Mouse (Mus musculus) midbrain, embryonic 13.5 days (tissue): ENCODE results near the gene Dennd2a. TPM values are rescaled to one million over a fixed set of nuclear protein-coding genes. Genes with fewer than 3 reads are reported as not detected.
"Not testable (repeated sequence)": the region's sequence is repeated elsewhere in the genome, so short reads cannot be mapped to it uniquely, and the experiment has no call there.

ENCODE experiments used
- ATAC-seq: fragments of 200-750 bp; cut with Nextera tagmentation; 2 replicates; pipeline ENCODE4 v1.8.0; 2017; ENCODE audit warnings: mild to moderate bottlenecking, moderate TSS enrichment, moderate library complexity
- H3K27ac ChIP-seq: fragments of 300-500 bp; sonication (generic); 2 replicates; pipeline ENCODE4 v1.5.1; 2015; ENCODE audit warnings: inconsistent platforms, mild to moderate bottlenecking, moderate library complexity
- H3K27me3 ChIP-seq: fragments of 300-500 bp; sonication (generic); 2 replicates; pipeline ENCODE4 v1.6.1; 2015; ENCODE audit warnings: mild to moderate bottlenecking, inconsistent platforms
- H3K36me3 ChIP-seq: fragments of 300-500 bp; sonication (generic); 2 replicates; pipeline ENCODE4 v1.6.1; 2015; ENCODE audit warnings: mild to moderate bottlenecking, inconsistent platforms
- H3K4me1 ChIP-seq: fragments of 300-500 bp; sonication (generic); replicated peaks from 2 replicates; pipeline ENCODE4 v1.6.1; 2015; ENCODE audit warnings: inconsistent platforms
- H3K4me2 ChIP-seq: fragments of 300-500 bp; sonication (generic); replicated peaks from 2 replicates; pipeline ENCODE4 v1.6.1; 2015; ENCODE audit warnings: moderate library complexity, mild to moderate bottlenecking, inconsistent platforms
- H3K4me3 ChIP-seq: fragments of 300-500 bp; sonication (generic); replicated peaks from 2 replicates; pipeline ENCODE4 v1.5.1; 2015; ENCODE audit warnings: mild to moderate bottlenecking, inconsistent platforms
- H3K9ac ChIP-seq: fragments of 300-500 bp; sonication (generic); replicated peaks from 2 replicates; pipeline ENCODE4 v1.6.1; 2015; ENCODE audit warnings: mild to moderate bottlenecking, inconsistent platforms
- H3K9me3 ChIP-seq: fragments of 300-500 bp; sonication (generic); 2 replicates; pipeline ENCODE4 v1.6.1; 2016; ENCODE audit warnings: mild to moderate bottlenecking, inconsistent platforms
- WGBS: fragments of 180-500 bp; shearing (Covaris S2); methylation state at CpG from one replicate; pipeline ENCODE4 v1.1.7; 2015; 5-methylcytosine and 5-hydroxymethylcytosine counted together
- polyA plus RNA-seq: library from polyadenylated mRNA; unstranded; fragments of >200 nt; fragmentation: Nextera tagmentation; extraction: Ambion mirVana; gene quantifications from 2 replicates; pipeline ENCODE4 v1.2.1, GENCODE M21; 2015

Gene Dennd2a
- polyA plus RNA-seq, 1 experiment from 2014 or later = 38.5 TPM

DNA sequence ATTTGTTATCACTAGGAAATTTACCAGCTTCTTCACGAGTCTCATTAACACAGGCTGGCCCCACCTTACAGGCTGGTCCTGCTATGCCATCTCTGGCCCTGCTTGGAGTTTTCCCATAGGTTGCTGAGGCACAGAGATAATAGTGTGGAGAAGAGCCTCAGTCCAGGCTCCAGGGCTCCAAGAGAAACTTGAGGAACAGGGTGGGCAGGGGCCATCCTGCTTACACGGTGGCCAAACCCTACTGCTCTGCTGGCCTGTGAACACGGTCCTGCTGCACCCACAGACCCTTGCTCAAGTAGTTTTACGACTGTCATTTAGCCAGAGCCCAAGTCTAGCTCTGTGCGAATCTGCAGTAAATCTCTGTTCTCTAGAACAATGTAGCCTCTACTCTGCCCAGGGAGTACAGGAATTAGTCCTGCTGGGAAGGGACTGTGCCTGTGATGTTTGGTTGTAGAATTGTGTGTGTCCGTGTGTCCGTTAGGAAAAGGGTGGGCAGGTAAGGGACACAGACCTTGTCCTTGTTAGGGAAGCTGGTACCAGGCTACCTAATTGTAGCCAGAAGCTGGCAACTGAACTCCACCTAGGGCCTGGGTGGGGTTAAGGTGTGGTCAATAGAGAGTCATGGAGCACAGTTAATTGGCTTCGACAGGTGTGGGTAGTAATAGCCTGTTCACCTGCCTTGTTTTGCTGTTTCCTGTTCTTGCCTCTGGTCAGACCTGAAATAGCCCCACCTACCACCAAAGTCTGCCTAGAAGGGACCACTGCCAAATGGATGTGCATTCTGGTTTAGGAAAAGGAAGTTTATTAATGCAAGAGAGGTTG, 102.1 kb downstream of the Dennd2a start:
- no peaks in the 10 kb centered on the region for H3K4me1 ChIP-seq
- H3K9me3 ChIP-seq = no peaks in the 10 kb centered on the region
- no peak overlapping the region for H3K27ac ChIP-seq
- H3K4me3 ChIP-seq = no peak overlapping the region
- H3K36me3 ChIP-seq = peaks cover 7% of the 10 kb centered on the region
- no peak overlapping the region for H3K4me2 ChIP-seq
- WGBS = 84% methylated on average over 8 of the region's 8 CpGs
- no peak for ATAC-seq
- no peaks in the 10 kb centered on the region for H3K27me3 ChIP-seq
- H3K9ac ChIP-seq = no peak overlapping the region

DNA sequence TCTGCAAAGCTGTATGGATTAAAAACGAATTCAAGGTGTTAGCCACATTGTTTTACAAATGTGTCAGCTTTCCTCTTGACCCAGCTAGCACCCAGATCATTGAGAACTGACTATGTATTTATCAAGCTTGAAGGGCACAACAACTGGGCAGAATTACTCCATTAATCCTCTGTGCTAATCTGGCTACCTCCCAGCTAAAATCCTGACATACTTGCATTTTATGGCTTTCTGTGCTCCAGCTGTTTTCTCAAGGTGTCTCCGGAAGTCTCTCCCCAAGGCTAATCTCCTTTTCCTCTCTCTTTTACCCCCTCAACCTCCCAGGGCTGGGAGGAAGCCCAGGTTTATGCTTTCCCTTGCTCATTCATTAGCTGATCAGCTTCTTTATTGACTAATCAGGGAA, 103.1 kb downstream of the Dennd2a start:
- Histone ChIP-seq H3K4me1 (peaks cover 3% of the 10 kb centered on the region; the same call in 1 of the 2 replicates), H3K9ac (no peak overlapping the region), H3K9me3 (no peaks in the 10 kb centered on the region), H3K27me3 (no peaks in the 10 kb centered on the region), H3K4me3 (no peak overlapping the region), H3K27ac (no peak overlapping the region), H3K4me2 (no peak overlapping the region), H3K36me3 (no peaks in the 10 kb centered on the region)
- no peak for ATAC-seq
- 56% methylated on average over 2 of the region's 2 CpGs for WGBS

DNA sequence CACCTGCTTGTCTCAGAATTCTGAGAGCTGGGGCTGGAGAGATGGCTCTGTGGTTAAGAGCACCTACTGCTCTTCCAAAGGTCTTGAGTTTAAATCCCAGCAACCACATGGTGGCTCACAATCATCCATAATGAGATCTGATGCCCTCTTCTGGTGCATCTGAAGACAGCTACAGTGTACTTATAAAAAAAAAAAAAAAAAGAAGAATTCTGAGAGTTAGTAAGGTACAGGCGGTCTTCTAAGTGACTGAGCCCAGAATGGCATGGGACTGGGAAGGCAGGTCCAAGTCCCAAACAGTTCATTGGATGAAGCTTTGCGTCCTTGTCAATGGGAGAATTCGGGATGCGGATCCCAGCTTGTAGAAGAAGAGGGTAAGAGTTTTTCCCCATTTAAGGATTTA, 104.1 kb downstream of the Dennd2a start:
- ATAC-seq = no peak
- 92% methylated on average over 4 of the region's 4 CpGs for WGBS
- no peaks in the 10 kb centered on the region for H3K27me3 ChIP-seq

GRCm38 (mm10) chr6:39451033-39451432, 106.6 kb downstream of the Dennd2a start:
- Histone ChIP-seq H3K27me3 (no peaks in the 10 kb centered on the region), H3K4me2 (no peak overlapping the region), H3K36me3 (no peaks in the 10 kb centered on the region), H3K4me3 (no peak overlapping the region), H3K9me3 (no peaks in the 10 kb centered on the region), H3K9ac (no peak overlapping the region), H3K27ac (no peak overlapping the region), H3K4me1 (peaks cover 5% of the 10 kb centered on the region; the same call in 1 of the 2 replicates)
- WGBS = 85% methylated on average over 3 of the region's 3 CpGs
- no peak for ATAC-seq

More for the DNA sequence above, 104.1 kb downstream of the Dennd2a start:
- Histone ChIP-seq H3K4me2 (no peak overlapping the region), H3K9me3 (no peaks in the 10 kb centered on the region), H3K36me3 (no peaks in the 10 kb centered on the region), H3K4me3 (no peak overlapping the region), H3K27ac (no peak overlapping the region), H3K4me1 (peaks cover 5% of the 10 kb centered on the region; the same call in 1 of the 2 replicates), H3K9ac (no peak overlapping the region)

DNA sequence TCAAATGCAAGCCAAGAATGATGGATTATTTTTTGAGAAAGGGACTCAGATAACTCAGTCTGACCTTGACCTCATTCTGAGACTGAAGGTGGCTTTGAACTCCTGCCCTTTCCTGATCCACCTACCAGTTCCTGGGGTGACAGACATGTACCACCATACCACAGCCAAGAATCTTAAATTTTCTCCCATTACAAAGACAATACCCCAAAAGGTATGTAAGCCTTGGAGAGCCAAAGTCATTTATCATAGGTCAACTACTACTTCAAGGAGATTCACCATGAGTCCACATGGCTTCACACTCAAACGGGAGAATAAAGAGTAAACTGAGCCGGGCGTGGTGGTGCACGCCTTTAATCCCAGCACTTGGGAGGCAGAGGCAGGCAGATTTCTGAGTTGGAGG, 107.1 kb downstream of the Dennd2a start:
- Histone ChIP-seq H3K4me1 (peaks cover 5% of the 10 kb centered on the region; the same call in 1 of the 2 replicates), H3K36me3 (no peaks in the 10 kb centered on the region), H3K9ac (no peak overlapping the region), H3K27me3 (no peaks in the 10 kb centered on the region), H3K27ac (no peak overlapping the region), H3K9me3 (no peaks in the 10 kb centered on the region), H3K4me3 (no peak overlapping the region), H3K4me2 (no peak overlapping the region)
- ATAC-seq = no peak
- 91% methylated on average over 4 of the region's 4 CpGs for WGBS

GRCm38 (mm10) chr6:39447429-39448185, 110.1 kb downstream of the Dennd2a start:
- no peak overlapping the region for H3K9ac ChIP-seq
- 47% methylated on average over 4 of the region's 4 CpGs for WGBS
- no peaks in the 10 kb centered on the region for H3K9me3 ChIP-seq
- H3K36me3 ChIP-seq = no peaks in the 10 kb centered on the region
- H3K4me3 ChIP-seq = no peak overlapping the region
- H3K27me3 ChIP-seq = no peaks in the 10 kb centered on the region
- no peak for ATAC-seq
- no peak overlapping the region for H3K27ac ChIP-seq
- no peak overlapping the region for H3K4me2 ChIP-seq
- peaks cover 5% of the 10 kb centered on the region; the same call in 1 of the 2 replicates for H3K4me1 ChIP-seq

DNA sequence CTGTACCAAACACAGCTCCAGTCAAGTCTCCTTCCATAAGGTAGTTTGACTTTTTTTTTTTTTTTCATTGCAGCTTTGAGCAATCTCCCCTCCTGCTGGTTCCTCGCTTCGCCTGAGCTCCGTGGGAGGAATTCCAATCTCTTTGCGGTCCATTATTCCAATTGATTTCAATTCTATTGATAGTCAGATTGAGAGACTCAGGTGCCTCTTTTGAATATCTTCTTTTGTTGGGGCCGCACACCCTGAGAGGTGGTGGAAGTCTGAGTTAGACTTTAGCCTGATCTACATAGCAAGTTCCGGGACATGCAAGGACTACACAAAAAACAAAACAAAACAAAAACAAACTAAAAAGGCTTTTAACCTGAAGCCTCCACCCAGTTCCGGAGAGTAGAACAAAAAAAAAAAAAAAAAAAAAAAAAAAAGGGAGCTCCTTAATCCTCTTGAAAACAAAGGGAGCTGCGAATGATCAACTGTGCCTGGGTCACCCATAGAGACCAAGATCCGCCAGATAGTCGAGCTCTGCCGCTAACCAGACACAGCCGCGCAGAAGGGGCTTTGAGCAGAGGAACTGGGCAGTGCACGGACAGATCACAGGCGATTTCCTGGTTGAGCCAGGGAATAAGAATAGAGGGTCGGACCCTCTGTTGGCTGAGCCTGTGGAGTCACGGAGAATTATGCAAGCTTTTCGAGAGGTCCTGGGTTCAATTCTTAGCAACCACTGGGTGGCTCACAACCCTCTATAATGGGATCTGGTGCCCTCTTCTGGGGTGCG, 111.7 kb downstream of the Dennd2a start:
- WGBS = 3% methylated on average over 19 of the region's 19 CpGs
- Histone ChIP-seq H3K27me3 (no peaks in the 10 kb centered on the region), H3K4me2 (peak overlapping the region; percentile 32), H3K36me3 (no peaks in the 10 kb centered on the region), H3K4me1 (peaks cover 5% of the 10 kb centered on the region; the same call in 1 of the 2 replicates), H3K27ac (no peak overlapping the region), H3K4me3 (peak overlapping the region; percentile 17; the same call in 1 of the 2 replicates), H3K9me3 (no peaks in the 10 kb centered on the region), H3K9ac (no peak overlapping the region)
- ATAC-seq = no peak

- ATAC-seq = no peak
- Histone ChIP-seq H3K9me3 (no peaks in the 10 kb centered on the region), H3K9ac (no peak overlapping the region), H3K4me3 (no peak overlapping the region), H3K27ac (no peak overlapping the region), H3K36me3 (no peaks in the 10 kb centered on the region), H3K4me1 (no peaks in the 10 kb centered on the region), H3K27me3 (no peaks in the 10 kb centered on the region), H3K4me2 (no peak overlapping the region)
Observed at GRCm38 (mm10) chr6:39442786-39443287, 114.8 kb downstream of the Dennd2a start.

- no peak overlapping the region for H3K4me2 ChIP-seq
- H3K27me3 ChIP-seq = no peaks in the 10 kb centered on the region
- no peaks in the 10 kb centered on the region for H3K36me3 ChIP-seq
- no peak overlapping the region for H3K9ac ChIP-seq
- no peaks in the 10 kb centered on the region for H3K9me3 ChIP-seq
- 0 out of 2 replicates have a peak, but pooled peaks cover 4% of the 10 kb centered on the region for H3K4me1 ChIP-seq
- H3K27ac ChIP-seq = no peak overlapping the region
- no peak overlapping the region for H3K4me3 ChIP-seq
- ATAC-seq = no peak
Observed at GRCm38 (mm10) chr6:39440207-39440606, 117.5 kb downstream of the Dennd2a start.

- H3K9ac ChIP-seq, H3K27ac ChIP-seq, H3K9me3 ChIP-seq, H3K4me2 ChIP-seq, H3K4me3 ChIP-seq, H3K36me3 ChIP-seq, ATAC-seq, H3K4me1 ChIP-seq, H3K27me3 ChIP-seq: not testable (repeated sequence)
- 91% methylated on average over 6 of the region's 6 CpGs for WGBS
Observed at GRCm38 (mm10) chr6:39437519-39437918, 120.1 kb downstream of the Dennd2a start.

DNA sequence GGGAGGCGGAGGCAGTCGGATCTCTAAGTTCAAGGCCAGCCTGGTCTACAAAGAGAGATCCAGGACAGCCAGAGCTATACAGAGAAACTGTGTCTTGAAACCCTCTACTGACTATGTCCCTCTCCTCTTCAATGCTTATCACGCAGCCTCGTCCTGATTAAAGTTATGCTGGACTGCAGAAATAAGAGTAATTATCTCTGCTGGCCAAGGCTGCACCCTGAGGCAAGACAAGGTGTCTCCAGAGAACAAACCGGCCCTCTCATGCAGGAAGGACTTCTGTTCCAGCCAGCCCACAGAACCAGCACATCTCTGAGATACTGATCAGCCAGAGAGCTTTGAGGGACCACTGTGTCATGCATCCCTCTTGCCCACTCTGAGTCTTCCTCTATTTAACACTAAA, 121.8 kb downstream of the Dennd2a start:
- Histone ChIP-seq H3K4me3 (no peak overlapping the region), H3K9ac (no peak overlapping the region), H3K27me3 (no peaks in the 10 kb centered on the region), H3K27ac (no peak overlapping the region; the same call in 1 of the 2 replicates), H3K4me1 (peaks cover 7% of the 10 kb centered on the region; the same call in 1 of the 2 replicates), H3K9me3 (no peaks in the 10 kb centered on the region), H3K36me3 (no peaks in the 10 kb centered on the region), H3K4me2 (no peak overlapping the region)
- ATAC-seq = no peak
- WGBS = 84% methylated on average over 5 of the region's 5 CpGs
